In the genomic region with DNA sequence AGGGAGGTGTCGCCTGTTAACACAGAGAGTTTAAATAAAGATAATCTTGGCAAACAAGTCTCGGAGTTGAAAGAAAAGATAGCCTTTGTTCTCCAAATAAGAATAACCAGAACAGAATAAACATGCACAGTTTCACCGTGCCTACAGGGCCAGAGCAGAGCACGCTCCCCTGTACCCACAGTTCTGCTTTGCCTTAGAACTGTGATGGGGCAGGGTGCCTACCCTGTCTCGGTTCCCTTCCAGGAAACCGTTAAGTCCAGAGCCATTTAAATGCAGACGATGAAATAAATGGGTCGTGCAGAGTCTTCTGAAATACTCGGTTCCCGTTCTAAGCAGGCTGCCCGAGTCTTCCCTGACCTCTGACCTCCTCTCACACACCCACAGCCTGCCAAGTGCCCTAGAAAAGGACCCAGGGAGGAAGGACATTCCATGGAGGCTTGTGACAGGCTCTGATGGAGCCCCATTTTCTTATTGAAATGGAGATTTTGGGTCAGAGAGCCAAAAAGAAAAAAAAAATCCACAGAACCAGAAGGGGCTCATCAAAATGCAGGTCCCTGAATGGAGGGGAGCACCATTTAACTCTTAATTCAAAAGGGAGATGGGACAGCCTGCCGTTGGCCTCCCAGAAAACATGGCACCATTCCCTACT, we compare ENCODE assay signal across 15 mouse cellular contexts.
DNase-seq lines count a peak whose midpoint lies in the region; ATAC-seq lines count a peak whose summit lies in the region.
"Had no signal": no experiment of that assay in that cellular context is flagged by ENCODE, and none has a peak within 500 bp of the region (broad histone marks: within the 10 kb centered on the region; RNA-seq: fewer than 3 reads in every experiment).

No protein-coding gene starts in this region.

- peak; percentile 15 for DNase-seq in adrenal gland, postnatal 14 days
- no peak for DNase-seq in adrenal gland, postnatal 36 days
- peak; percentile 33 to 37 for DNase-seq in left cerebral cortex, adult 9 months (ENCODE audit: low spot score in 2 of 2)
- no peak for DNase-seq in left cerebral cortex, adult 11 months (ENCODE audit: low spot score)
- no peak for DNase-seq in urinary bladder, postnatal 25 days (ENCODE audit: low spot score)
- no peak for DNase-seq in gastrocnemius, postnatal 4 days (ENCODE audit: low spot score in 2 of 2)
- DNase-seq: adrenal gland, postnatal 25 days; gastrocnemius, postnatal 10 days; heart, postnatal 14 days had no signal

- H3K36me3 ChIP-seq in hindbrain, embryonic 16.5 days (ENCODE audit: control insufficient read depth, insufficient read depth, low read length): no peaks in the 10 kb centered on the region
- H3K36me3 ChIP-seq in neural tube, embryonic 14.5 days (ENCODE audit: control insufficient read depth, insufficient read depth, low read length): no peaks in the 10 kb centered on the region
- H3K36me3 ChIP-seq: embryonic facial prominence, embryonic 12.5 days; limb, embryonic 12.5 days had no signal

- H3K4me1 ChIP-seq in hindbrain, embryonic 16.5 days (ENCODE audit: control insufficient read depth, insufficient read depth, low read depth, low read length): no peaks in the 10 kb centered on the region
- no peaks in the 10 kb centered on the region for H3K4me1 ChIP-seq in neural tube, embryonic 14.5 days (ENCODE audit: control insufficient read depth, insufficient read depth, low read length)
- H3K4me1 ChIP-seq: embryonic facial prominence, embryonic 12.5 days; limb, embryonic 12.5 days had no signal

- no peaks in the 10 kb centered on the region for H3K27me3 ChIP-seq in hindbrain, embryonic 16.5 days (replicated peaks; ENCODE audit: control insufficient read depth, insufficient read depth, low read length)
- H3K27me3 ChIP-seq in neural tube, embryonic 14.5 days (ENCODE audit: control insufficient read depth, insufficient read depth, low read length): no peaks in the 10 kb centered on the region
- H3K27me3 ChIP-seq: embryonic facial prominence, embryonic 12.5 days; limb, embryonic 12.5 days had no signal

- no peak overlapping the region; the same call in 1 of the 2 replicates for H3K27ac ChIP-seq in hindbrain, embryonic 16.5 days (ENCODE audit: low read depth, low read length)
- no peak overlapping the region for H3K27ac ChIP-seq in neural tube, embryonic 14.5 days (ENCODE audit: low read depth, low read length)
- H3K27ac ChIP-seq: embryonic facial prominence, embryonic 12.5 days; kidney, postnatal 0 days; limb, embryonic 12.5 days; macrophage had no signal

- H3K4me2 ChIP-seq in hindbrain, embryonic 16.5 days (ENCODE audit: low read length): no peak overlapping the region
- no peak overlapping the region for H3K4me2 ChIP-seq in neural tube, embryonic 14.5 days (ENCODE audit: low read depth, low read length)
- H3K4me2 ChIP-seq: embryonic facial prominence, embryonic 12.5 days; limb, embryonic 12.5 days had no signal

- H3K9me3 ChIP-seq in hindbrain, embryonic 16.5 days (ENCODE audit: control insufficient read depth, low read length): no peaks in the 10 kb centered on the region
- no peaks in the 10 kb centered on the region for H3K9me3 ChIP-seq in neural tube, embryonic 14.5 days (ENCODE audit: control insufficient read depth, low read length)
- H3K9me3 ChIP-seq: embryonic facial prominence, embryonic 12.5 days had no signal

- peak; percentile 97 for ATAC-seq in hindbrain, embryonic 16.5 days
- ATAC-seq in neural tube, embryonic 14.5 days (ENCODE audit: low read depth): peak; percentile 68; the same call in 1 of the 2 replicates

- 33% methylated on average over 12 of the region's 12 CpGs for WGBS in hindbrain, embryonic 16.5 days
- 44% methylated on average over 12 of the region's 12 CpGs for WGBS in neural tube, embryonic 14.5 days

- H3K4me3 ChIP-seq in hindbrain, embryonic 16.5 days (ENCODE audit: low read length): no peak overlapping the region
- no peak overlapping the region for H3K4me3 ChIP-seq in neural tube, embryonic 14.5 days (ENCODE audit: low read depth, low read length)
- H3K4me3 ChIP-seq: embryonic facial prominence, embryonic 12.5 days; limb, embryonic 12.5 days had no signal

- no peak overlapping the region for H3K9ac ChIP-seq in hindbrain, embryonic 16.5 days (ENCODE audit: low read depth, low read length)
- no peak overlapping the region for H3K9ac ChIP-seq in neural tube, embryonic 14.5 days (replicated peaks; ENCODE audit: low read depth, low read length)
- H3K9ac ChIP-seq: embryonic facial prominence, embryonic 12.5 days; limb, embryonic 12.5 days had no signal

Comparison
In these comparisons a context has a peak if more than half of its experiments do, and no peak if none do; other contexts are left out.
1. DNase-seq: peak in adrenal gland, postnatal 14 days (single experiment) and left cerebral cortex, adult 9 months (2 of 2); none in adrenal gland, postnatal 36 days (0 of 2), left cerebral cortex, adult 11 months (single experiment), urinary bladder, postnatal 25 days (single experiment) and gastrocnemius, postnatal 4 days (0 of 2).